Mouse (Mus musculus): ENCODE measurements at regions not wholly inside any gene's neighbourhood (a gene's known extent, or its start where the extent isn't known, plus 50 kb on each side); places are given as distances from the start of the nearest gene placed in this dataset.

DNA sequence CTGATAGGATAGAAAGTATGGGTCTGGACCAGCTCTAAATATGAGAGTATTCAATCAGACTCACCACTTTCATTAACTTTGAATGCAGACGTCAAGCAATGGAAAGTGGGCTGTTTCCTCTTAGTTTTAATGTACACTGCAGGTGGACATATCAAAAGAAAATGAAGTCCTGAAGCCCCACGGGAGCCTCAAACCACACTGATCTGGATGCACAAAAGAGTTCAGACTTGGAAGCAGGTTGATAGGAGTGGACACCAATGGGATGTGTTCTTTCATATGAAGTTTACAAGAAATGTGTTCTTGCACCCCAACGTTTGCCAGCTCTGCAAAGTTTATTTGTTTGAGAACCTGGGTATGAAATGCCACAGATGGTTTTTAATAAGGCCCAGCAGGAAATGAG lies 141.0 kb downstream of the Spata18 start:
- intact Hi-C loops (cut with DNase I): no loop called here

DNA sequence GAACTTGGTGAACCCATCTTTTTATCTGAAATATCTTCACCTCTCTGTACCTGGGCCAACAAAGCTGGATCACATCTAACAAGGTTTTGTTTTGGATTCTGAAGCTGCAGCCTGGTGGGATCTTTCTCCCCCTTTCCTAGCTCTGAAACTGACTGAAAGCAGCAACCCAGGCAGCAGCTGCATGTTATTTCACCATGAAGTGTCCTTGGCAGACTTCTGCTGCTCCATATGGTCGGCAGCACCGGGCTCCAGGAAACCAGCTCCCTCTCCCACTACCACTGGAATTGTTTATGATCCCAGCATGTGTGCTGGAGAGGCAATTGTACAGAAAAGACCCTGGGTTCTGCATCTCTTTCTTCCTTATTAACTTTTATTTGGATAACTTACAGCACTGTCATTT lies 145.0 kb downstream of the Spata18 start:
- intact Hi-C loops (cut with DNase I): no loop called here

DNA sequence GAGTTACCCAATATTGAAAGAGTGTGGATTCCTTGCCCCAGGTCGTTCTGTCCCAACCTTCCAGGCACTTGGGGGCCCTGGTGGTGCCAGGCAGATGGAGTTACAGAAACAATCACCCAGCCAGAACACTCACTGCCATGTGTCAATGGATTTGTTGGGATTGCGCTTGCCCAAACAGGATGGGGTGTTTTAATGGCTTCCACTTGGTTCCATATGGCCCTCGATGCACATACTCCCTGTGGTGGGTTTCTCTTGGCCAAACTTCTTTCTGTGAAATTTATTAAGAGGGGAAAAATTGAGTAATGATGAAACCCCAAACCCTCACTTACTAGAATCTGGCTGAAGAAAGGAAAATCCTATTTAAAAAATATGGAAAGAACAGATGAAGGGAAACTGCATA lies 146.8 kb downstream of the Spata18 start:
- intact Hi-C loops (cut with DNase I): no loop called here

DNA sequence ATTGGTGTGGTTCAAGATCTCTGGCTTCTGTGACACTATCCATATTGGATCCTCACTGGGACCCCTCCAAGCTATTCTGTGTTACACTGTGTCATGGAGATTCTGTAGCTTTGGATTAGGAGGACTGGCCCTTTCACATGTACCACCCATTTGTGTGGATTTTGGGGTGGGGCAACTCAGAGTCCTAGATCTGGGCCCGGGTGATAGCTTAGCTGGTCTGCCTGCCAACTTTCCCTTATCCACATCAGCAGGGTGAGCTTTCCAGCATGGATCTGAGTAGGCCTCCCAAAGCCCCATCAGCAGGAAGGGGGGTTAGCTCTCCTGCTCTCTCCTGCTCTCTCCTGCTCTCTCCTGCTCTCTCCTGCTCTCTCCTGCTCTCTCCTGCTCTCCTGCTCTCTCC lies 152.3 kb downstream of the Spata18 start:
- intact Hi-C loops (cut with DNase I): no loop called here

DNA sequence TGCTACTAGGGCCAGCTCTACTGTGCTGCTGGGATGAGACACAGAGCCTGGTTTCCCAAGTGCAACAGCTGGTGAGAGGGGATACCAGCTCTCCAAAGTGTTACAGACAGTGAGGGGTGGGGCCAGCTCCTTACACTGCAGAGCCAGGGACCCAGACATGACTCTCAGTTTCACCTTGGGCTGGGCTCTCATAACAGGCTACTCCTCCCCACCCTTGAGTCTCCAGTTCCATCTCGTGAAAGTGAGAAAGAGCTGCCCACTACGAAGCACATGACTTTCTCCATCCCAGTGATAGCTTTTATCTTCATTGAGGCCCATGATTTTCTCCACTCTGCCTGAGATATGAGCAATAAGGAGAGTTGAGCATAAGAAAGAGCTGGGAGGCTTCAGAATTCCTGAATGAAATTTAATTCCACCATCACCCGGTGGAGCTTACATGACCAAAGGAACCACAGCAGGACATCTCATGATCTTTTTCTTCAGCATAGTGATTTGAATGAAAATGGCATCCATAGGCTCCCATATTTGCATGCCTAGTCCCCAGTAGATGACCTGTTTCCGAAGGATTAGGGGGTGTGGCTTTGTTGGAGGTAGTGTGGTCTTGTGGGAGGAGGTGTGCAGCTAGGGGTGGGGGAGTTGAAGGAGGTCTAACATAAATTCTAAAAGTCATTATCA lies 153.5 kb downstream of the Spata18 start:
- intact Hi-C loops (cut with DNase I): no loop called here

DNA sequence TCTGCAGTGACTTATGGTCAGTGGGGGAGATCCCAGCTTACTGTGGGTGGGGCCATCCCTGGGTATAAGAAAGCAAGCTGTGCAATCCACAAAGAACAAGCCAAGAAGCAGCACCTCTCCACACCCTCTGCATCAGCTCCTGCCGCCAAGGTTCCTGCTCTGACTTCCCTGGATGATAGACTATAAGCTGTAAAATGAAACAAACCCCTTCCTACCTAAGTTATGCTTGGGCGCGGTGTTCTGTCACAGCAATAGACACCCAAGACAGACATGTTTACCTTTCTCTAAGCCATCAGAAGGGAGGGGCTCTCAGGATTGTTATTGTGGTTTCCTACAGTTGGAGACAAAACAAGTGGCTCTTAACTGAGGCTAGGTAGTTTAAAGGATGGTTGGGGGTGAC lies 159.5 kb downstream of the Spata18 start:
- intact Hi-C loops (cut with DNase I): no loop called here

DNA sequence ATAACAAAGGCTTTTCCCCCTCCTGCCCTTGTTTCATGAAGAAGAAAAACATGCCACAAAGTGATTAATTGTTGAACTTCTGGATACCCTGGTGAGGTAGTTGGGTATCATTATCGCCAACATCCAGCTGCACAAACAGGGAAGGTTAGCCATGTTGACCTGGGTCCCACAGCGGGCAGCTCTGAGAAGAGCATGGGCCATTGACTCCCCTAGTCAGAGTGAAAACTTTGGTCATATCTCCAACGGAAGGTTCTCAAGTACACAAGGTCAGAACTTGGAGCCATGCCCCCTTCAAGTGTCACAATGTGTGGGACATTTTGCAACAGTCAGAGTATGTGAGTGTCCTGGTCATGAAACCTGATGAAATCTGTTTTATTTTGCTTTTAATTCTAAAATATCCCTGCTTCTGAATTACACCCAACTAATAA lies 159.9 kb downstream of the Spata18 start:
- intact Hi-C loops (cut with DNase I): no loop called here

DNA sequence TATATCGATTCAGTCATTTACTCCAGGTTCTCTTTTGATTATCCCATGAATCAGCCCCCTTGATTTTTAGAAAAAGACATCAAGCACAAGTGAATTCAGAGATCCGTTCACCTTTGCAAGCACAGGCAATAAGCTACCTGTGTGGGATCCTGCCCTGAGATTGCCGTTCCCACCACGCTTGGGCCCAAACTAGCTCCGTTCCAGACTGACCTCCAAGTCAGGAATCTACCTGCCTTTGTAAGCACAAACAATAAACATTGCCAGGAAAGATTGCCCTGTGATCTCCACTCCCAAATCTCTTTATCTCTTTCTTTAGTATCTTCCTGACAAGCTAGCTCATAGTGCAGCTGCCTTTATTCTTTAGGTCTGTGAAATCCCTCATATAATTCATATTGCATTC lies 164.6 kb downstream of the Spata18 start:
- intact Hi-C loops (cut with DNase I): no loop called here

DNA sequence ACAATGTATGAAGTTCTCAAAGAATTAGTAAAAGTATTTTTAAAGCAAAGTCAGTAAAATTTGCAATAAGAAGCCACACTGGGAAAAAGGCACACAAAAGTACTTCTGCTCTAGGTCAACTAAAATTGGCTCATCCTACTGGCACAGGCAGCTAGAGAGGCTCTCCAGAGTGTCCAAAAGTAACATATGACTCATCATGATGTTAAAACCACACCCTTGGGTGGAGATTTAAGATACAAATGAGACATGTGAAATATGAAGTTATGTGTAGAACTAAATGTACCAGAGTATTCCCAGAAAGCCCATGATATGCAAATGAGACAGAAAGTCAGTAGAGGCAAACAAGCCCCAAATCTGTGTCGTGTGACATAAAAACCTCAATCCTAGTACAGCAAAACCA lies 166.0 kb downstream of the Spata18 start:
- intact Hi-C loops (cut with DNase I): no loop called here

DNA sequence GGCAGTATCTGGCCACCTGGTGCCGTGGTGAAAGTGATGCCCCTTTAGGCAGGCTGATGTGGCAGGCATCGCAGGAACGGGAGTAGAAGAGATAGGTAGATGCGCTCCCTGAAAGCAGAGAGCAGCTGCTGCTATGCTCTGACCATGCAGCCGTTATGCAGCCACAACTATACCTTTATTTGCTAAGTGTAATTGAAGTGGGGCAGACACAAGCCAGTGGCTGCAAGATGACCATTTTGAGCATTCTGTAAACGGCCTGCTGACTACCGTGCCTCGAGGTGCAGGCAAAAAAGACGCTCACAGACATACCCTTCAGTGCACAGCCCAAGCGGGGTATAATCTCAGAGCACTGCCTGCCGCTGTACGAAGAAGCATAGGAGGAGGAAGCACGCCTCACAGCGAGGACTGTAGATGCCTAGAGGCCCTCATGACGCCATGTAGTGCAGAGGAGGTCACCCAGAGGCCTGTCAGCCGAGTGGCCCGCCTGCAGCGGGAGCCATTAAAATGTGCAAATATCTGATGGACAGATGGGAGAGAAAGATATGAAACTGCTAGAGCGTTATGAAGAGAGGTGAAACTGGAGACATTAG lies 170.9 kb downstream of the Spata18 start:
- intact Hi-C loops (cut with DNase I): no loop called here

DNA sequence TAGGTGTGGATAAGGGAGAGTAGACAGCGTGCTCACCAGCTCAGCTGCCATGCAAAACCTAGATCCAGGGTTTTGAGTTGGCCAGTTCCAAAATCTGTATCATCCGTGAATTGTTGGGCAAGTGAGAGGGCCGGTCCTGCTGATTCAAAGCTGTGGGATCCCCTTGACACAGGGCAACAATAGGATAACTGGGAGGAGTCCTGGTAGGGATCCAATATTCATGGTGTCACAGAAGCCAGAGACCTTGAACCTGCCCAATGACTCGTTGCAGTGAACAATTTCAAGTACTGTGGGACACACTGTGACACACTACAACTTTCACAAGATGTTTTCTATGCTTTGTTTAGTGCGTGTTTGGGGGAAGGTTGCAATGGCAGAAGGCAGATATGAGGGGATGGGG lies 172.2 kb downstream of the Spata18 start:
- intact Hi-C loops (cut with DNase I): no loop called here

DNA sequence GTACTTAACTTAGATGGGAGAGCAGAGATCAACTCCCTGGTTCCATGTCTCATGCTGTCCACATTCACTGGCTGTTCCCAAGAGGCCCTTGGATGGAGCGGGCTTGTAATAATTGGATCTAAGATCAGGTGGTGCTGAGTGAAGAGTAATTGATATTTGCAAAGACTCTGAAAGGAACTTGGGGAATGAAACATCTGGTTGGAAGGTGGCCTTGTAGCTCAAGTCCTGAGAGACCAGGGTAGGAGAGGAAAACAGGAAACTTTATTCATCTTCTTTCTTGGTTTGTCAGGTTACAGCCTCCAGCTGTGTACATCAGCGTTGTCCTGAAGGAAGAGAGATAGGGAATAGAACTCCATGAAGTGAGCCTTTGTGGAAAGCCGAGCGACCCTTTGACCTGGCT lies 175.8 kb downstream of the Spata18 start:
- intact Hi-C loops (cut with DNase I): no loop called here

DNA sequence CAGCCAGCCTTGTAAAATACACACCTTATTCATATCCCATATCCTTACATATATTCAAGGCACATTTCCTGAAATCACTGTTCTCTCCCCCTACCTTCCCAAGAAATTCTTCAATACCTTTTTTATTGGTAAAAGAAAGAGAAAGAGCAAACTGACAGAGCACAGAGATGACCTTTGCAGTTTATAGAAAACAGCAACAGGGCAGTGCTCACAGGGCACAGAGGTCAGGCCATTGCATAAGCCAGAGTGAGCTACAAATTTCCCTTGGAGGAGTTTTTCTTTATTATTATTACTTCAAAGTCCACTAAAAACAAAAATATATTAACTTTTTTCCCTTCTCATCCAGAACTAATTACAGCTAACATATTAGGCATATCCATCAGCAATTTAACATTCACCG lies 182.5 kb downstream of the Spata18 start:
- intact Hi-C loops (cut with DNase I): no loop called here

DNA sequence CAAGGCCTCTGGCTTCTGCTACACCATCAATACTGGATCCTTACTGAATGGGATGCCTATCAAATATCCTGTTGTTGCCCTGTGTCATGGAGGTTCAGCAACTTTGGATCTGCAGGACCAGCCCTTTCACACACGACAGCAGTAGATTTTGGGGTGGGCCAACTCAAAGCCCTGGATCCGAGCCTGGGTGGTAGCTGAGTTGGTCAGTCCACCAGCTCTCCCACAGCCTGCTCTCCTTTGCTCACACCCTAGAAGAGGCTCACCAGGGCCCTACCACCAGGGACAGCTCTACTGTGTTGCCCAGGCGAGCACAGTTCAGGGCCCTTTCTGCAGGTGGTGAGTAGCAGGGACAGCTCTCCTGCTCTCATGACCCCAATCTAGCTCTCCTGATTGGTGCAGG lies 192.6 kb downstream of the Spata18 start:
- intact Hi-C loops (cut with DNase I): no loop called here

DNA sequence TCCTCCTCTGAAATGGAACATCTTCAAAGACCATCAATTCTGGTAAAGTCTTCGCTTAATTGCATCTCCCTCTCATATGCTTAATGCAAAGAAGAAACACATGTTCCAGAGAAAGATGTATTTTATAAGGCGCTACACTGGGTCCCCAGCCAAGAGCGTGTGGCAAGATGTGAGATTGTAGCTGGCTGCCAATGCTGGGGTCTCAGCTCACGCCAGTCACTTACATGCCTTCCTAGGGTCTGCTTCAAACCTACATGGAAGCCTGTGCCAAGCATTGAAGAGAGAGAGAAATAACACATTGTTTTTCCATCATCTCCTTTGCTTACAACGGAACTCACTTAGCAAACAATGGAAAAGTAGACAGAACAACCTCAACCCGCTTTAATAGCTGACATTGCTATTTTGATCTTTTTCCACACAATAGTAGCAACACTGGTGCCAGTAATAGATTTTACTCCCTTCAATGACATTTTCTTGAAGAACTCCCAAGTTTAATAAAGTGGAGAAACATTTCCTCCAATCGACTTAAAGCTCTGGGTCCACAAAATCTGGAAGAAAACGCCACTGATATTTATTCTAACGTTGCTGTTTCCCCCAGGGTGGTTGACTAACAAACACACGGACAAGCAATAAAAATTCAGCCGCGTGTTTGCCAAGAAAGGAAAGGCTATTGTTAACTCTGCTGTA lies 195.1 kb downstream of the Spata18 start:
- intact Hi-C loops (cut with DNase I): no loop called here

DNA sequence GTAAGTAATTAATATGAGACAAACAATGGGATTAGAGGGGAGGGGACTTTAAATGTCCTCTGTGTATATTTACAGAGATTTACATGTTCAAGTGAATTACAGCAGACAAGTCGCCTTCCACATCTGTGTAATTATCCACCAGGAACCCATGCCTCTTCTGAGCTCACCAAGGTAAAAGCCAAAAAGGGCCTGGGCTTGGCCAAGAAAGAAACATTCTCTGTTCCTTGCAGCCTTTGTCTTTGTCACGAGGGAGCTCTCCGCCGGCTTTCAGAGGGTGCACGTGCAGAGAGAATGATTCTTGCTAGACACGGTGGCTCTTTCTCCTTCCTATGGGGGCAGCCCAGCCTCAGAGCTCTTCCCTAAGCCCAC lies 195.6 kb downstream of the Spata18 start:
- intact Hi-C loops (cut with DNase I): no loop called here

DNA sequence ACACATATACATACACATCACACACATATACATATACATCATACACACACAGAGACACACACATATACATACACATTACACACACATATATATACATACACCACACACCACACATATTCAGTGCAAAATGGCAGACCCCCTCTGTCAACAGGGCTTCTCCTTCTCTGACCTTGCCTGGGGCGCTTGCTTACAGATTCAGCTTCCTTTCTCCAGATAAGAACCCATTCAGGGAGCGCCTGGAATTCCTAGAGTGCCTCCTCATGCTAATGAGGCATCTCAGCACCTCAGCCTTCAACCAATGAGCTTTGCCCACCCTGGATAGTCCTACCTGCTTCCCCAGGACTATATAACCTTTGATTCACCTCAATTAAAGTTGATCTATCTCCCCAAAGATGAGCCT lies 200.3 kb downstream of the Spata18 start:
- intact Hi-C loops (cut with DNase I): loop anchor here (5.0 to 10.0 kb wide), 3 partner anchors 164 to 1303 kb away; partner anchors contain the start of gene Pdgfra

DNA sequence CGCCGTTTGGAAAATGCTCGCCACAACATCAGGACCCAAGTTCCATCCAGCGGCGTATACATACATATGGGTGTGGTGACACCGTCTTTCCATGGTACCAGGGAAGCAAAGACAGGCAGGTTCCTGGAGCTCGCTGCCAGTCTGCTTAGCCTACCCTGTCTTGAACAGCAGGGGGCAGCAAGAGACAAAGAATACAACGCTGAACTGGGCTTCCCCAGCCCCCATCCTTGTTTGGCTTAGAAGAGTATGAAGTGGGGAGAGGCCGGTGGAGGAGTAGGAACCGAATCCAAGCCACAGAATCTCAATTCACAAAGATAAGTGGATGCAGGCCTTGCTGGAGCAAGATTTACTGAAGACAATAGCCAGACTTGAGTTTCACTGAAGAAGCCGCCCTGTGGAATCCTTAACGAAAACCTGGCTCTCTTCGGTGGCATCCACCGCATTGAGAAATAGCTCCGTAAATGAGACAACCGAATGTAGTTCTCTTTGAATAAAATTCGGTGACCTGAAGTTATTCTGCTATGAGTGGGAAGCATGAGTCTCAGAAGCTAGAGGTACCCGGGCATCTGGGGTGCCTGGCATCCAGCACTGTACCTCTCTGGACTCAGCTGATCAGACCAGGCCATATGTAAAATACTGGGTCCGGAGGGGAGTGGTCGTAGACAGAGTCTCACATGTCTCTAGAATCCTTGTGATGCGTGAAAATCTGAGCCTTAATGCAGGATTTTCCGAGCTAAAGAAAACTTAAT lies 203.0 kb downstream of the Spata18 start:
- intact Hi-C loops (cut with DNase I): loop anchor here (5.0 to 10.0 kb wide), 3 partner anchors 167 to 1301 kb away; partner anchors contain the start of gene Pdgfra

DNA sequence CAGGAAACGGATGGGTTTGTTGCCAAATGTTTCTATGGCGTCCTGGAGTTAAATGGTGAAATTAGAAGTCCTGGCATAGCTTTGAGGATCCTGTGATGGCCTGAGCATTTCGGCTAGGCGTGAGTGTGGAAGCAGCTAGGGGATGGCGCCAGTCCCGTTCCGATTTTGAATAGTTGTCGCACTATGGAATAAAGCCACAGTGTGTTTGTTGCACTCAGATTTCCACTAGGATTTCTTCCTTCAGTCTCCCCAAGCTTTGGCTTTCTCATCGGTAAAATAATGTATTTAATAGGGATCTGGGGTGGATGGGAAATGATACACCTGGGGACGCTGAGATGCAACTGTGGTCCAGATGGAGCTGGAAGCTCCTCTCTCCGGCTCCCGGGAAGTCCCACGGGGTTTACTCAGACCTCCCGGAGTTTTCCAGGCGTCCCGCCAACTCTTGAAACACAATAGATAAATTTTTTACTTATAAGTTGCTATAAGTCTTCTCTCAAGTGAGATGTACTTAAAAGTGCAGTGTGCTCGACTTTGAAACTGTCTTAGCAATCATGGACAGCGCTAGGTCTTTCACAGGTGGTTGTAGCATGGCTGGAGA lies 203.7 kb downstream of the Spata18 start:
- intact Hi-C loops (cut with DNase I): loop anchor here (5.0 to 10.0 kb wide), 3 partner anchors 168 to 1300 kb away; partner anchors contain the start of gene Pdgfra

DNA sequence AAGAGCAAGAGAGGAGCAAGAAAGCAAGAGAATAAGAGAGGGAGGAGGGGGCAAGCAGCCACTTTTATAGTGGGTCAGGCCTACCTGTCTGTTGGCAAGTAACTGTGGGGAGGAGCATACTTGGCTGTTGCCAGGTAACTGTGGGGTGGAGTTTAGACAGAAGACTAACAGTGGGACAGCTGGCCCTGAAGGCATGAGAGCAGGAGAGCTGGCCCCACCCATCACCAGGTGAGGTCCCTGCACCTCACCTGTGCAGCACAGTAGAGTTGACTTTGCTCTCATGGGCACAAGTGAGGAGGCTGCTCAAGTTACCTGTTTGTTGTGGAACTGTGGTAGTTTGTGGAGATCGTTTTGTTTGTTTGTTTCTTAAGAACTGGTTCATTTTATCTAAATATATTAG lies 208.1 kb downstream of the Spata18 start:
- intact Hi-C loops (cut with DNase I): loop anchor here (10.0 kb wide), 1 partner anchor 1295 kb away; the partner anchor contains the start of gene Pdgfra

DNA sequence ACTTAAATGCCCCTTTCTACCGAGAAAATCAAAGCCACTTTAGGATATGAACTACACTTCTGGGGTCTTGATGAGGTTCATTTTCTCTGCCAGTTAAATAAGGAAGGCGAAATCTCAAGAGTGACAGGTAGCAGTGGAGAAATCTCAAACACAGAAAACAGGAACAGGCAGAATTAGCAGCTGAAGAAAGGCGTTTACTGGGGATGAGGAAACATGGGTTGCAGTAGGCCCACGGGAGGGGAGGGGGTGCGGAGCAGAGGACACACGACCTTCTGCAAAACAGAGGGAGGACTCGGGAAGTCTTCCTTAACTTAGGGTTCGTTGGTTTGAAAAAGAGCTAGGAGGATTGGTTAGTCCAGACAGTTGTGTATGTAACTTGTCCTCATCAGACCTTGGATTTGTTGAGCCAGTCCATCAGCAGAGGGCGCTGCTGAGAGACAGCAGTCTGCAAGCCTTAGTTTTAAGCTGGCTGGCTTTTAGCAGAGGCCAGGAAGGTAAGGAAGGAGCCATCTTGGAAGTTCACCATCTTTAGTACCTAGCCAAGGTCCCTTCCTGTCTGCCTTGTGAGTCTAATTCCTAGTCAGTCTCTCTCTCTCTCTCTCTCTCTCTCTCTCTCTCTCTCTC lies 204.0 kb downstream of the Usp46 start:
- intact Hi-C loops (cut with DNase I): no loop called here
